Mouse (Mus musculus) heart, embryonic 10.5 days (tissue): ENCODE results near the gene Pin1rt1. TPM values are rescaled to one million over a fixed set of nuclear protein-coding genes. Genes with fewer than 3 reads are reported as not detected.

Source experiments
- DNase-seq: peaks from one replicate; pipeline ENCODE4 v3.0.0-alpha.2; 2017; ENCODE audit warnings: low spot score
- H3K27ac ChIP-seq: fragments of 300-500 bp; sonication (generic); 2 replicates; pipeline ENCODE4 v1.5.1; 2016; ENCODE audit warnings: mild to moderate bottlenecking
- H3K27me3 ChIP-seq: fragments of 300-500 bp; sonication (generic); 2 replicates; pipeline ENCODE4 v1.6.1; 2016; ENCODE audit warnings: mild to moderate bottlenecking; ENCODE audit not compliant: poor library complexity, insufficient read depth, severe bottlenecking
- H3K36me3 ChIP-seq: fragments of 300-500 bp; sonication (generic); 2 replicates; pipeline ENCODE4 v1.6.1; 2016; ENCODE audit warnings: mild to moderate bottlenecking, moderate library complexity
- H3K4me1 ChIP-seq: fragments of 300-500 bp; sonication (generic); 2 replicates; pipeline ENCODE4 v1.6.1; 2016; ENCODE audit warnings: mild to moderate bottlenecking
- H3K4me3 ChIP-seq: fragments of 300-500 bp; sonication (generic); 2 replicates; pipeline ENCODE4 v1.5.1; 2016; ENCODE audit warnings: mild to moderate bottlenecking, moderate library complexity
- H3K9me3 ChIP-seq: fragments of 300-500 bp; sonication (generic); 2 replicates; pipeline ENCODE4 v1.6.1; 2016; ENCODE audit warnings: mild to moderate bottlenecking, moderate library complexity
- WGBS: fragments of 180-500 bp; shearing (Covaris S2); methylation state at CpG from one replicate; pipeline ENCODE4 v1.1.7; 2016; 5-methylcytosine and 5-hydroxymethylcytosine counted together
- polyA plus RNA-seq: library from polyadenylated mRNA; unstranded; fragments of >200 nt; fragmentation: Nextera tagmentation; extraction: Ambion mirVana; gene quantifications from 2 replicates; pipeline ENCODE4 v1.2.1, GENCODE M21; 2016

The Pin1rt1 gene
- polyA plus RNA-seq, 1 experiment from 2014 or later = not detected

DNA sequence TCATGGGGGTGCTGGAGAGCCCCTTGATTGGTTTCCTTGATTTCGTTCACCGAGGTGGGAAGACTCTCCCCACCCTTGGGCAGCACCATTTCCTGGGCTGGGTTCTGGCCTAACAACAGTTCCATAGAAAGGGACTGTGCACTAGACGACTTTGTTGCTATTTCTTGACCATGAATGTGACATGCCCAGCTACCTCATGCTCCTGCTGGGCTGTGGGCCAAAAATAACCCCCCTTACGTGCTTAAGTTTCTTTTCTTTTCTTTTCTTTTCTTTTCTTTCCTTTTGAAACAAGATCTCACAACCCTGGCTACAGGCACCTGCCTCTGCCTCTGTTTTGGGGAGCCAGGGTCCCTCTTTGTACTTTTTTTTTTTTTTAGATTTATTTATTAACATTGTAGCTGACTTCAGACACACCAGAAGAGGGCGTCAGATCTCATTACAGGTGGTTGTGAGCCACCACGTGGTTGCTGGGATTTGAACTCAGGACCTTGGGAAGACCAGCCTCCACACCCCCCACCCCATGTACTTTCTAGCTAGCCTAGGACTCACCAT is 6.3 kb downstream of the Pin1rt1 start:
- DNase-seq = no peak
- no peaks in the 10 kb centered on the region; the same call in 1 of the 2 replicates for H3K36me3 ChIP-seq
- H3K27ac ChIP-seq = no peak overlapping the region
- H3K4me3 ChIP-seq = no peak overlapping the region
- peaks cover 8% of the 10 kb centered on the region for H3K27me3 ChIP-seq
- H3K4me1 ChIP-seq = peaks cover 14% of the 10 kb centered on the region; the same call in 1 of the 2 replicates
- 50% methylated on average over 6 of the region's 6 CpGs for WGBS
- H3K9me3 ChIP-seq = no peaks in the 10 kb centered on the region

DNA sequence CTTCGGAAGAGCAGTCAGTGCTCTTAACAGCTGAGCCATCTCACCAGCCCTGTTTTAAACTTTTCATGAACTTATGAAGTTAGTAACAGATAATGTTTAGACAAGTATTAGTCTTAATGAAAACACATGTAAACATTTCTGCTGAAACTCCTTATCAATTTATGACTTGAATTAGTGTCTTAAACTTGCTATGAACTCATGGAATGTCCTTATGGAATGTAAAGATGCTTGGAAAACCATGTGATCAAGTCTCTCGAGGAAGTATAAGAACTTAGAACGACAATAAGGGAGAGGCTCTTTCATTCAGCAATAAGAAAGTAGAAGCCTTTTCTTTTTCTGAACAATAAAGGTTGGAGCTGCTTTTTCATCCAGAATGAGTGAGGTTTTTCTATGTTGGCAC is 11.8 kb downstream of the Pin1rt1 start:
- Histone ChIP-seq H3K4me3 (no peak overlapping the region), H3K27ac (no peak overlapping the region), H3K36me3 (no peaks in the 10 kb centered on the region; the same call in 1 of the 2 replicates), H3K4me1 (no peaks in the 10 kb centered on the region), H3K27me3 (no peaks in the 10 kb centered on the region), H3K9me3 (no peaks in the 10 kb centered on the region)
- no peak for DNase-seq
- 86% methylated on average over 3 of the region's 3 CpGs for WGBS

DNA sequence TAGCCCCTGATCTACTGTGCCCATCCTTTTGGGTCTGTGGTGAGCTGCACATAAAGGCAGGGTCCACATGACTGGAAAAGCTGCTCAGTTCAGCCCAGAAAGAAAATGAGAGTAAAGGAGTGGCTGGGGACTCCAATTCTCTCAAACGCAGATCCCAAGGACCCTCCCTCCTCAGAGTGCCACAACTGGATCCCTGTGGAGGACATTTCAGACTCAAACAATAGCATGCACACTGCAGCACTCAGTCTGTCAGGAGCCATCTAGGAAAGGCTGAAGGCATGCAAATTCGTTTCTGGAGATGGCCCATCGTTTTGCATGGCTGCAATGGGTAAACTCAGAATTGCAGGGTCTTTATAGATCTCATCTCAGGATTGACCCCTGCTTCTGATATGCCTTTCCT is 13.0 kb downstream of the Pin1rt1 start:
- H3K4me1 ChIP-seq = no peaks in the 10 kb centered on the region
- no peak overlapping the region for H3K4me3 ChIP-seq
- DNase-seq = no peak
- WGBS = 74% methylated on average over 3 of the region's 3 CpGs
- no peak overlapping the region for H3K27ac ChIP-seq
- H3K36me3 ChIP-seq = no peaks in the 10 kb centered on the region; the same call in 1 of the 2 replicates
- no peaks in the 10 kb centered on the region for H3K9me3 ChIP-seq
- H3K27me3 ChIP-seq = no peaks in the 10 kb centered on the region

DNA sequence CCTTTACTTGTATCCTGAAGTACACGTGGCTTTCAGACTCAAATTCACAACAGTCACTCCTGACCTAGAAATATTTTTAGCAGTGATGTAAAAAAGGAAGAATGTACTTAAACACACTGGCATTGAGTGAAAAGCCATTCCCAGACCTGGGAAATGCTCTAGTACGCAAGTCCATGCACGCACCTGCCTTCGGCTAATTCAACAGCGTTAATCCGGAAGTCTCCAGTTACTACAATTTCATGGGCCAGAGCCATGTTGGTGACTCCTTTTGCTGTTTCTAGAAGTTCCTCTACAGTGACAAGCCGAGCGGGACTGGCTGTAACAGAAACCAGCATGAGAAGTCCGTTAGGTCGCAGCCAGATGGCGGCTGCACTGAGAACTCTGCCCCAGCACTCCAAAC is 16.5 kb downstream of the Pin1rt1 start:
- DNase-seq = peak; percentile 38
- WGBS = 82% methylated on average over 11 of the region's 11 CpGs
- H3K4me3 ChIP-seq = no peak overlapping the region

DNA sequence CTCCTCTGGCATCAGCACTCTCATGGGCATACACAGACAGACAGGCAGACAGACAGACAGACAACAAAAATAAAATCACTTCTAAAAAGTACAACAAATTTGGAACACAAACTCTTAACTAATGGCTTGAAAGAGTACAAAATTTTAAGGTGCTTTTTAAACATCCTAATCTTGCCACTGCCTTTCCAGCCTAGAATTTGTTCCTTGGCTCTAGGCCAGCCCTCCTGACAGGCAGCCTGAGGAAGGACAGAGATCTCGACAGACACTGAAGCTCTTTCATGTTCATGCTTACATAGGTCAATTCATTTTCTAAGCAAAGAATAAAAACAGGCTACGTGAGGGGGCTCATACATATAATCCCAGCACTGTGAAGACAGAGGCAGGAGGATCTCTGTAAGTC is 23.6 kb downstream of the Pin1rt1 start:
- Histone ChIP-seq H3K4me1 (peaks cover 7% of the 10 kb centered on the region; the same call in 1 of the 2 replicates), H3K36me3 (0 out of 2 replicates have a peak, but pooled peaks cover 4% of the 10 kb centered on the region), H3K27ac (no peak overlapping the region), H3K4me3 (no peak overlapping the region), H3K27me3 (no peaks in the 10 kb centered on the region), H3K9me3 (no peaks in the 10 kb centered on the region)
- WGBS = 64% methylated on average over 2 of the region's 2 CpGs
- DNase-seq = peak; percentile 24

More for the DNA sequence above, 16.5 kb downstream of the Pin1rt1 start:
- Histone ChIP-seq H3K27me3 (no peaks in the 10 kb centered on the region), H3K4me1 (no peaks in the 10 kb centered on the region), H3K36me3 (0 out of 2 replicates have a peak, but pooled peaks cover 4% of the 10 kb centered on the region), H3K27ac (no peak overlapping the region), H3K9me3 (no peaks in the 10 kb centered on the region)

DNA sequence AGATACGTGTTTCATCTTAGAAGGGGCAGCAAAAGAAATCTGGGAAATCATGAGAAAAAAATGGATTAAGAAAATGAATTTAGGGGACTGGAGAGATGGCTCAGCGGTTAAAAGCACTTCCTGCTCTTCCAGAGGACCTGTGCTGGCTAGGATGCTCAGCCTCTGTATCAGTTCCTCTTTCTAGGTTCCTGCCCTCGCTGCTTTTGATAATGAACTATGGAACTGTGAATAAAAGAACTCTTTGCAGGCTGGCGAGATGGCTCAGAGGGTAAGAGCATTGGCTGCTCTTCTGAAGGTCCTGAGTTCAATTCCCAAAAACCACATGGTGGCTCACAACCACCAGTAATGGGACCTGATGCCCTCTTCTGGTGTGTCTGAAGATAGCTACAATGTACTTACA is 25.5 kb downstream of the Pin1rt1 start:
- peak; percentile 51 for DNase-seq
- no peaks in the 10 kb centered on the region for H3K9me3 ChIP-seq
- H3K4me1 ChIP-seq = peaks cover 8% of the 10 kb centered on the region
- H3K4me3 ChIP-seq = no peak overlapping the region
- WGBS = 73% methylated on average over 4 of the region's 4 CpGs
- H3K27ac ChIP-seq = no peak overlapping the region
- H3K27me3 ChIP-seq = no peaks in the 10 kb centered on the region
- no peaks in the 10 kb centered on the region for H3K36me3 ChIP-seq

DNA sequence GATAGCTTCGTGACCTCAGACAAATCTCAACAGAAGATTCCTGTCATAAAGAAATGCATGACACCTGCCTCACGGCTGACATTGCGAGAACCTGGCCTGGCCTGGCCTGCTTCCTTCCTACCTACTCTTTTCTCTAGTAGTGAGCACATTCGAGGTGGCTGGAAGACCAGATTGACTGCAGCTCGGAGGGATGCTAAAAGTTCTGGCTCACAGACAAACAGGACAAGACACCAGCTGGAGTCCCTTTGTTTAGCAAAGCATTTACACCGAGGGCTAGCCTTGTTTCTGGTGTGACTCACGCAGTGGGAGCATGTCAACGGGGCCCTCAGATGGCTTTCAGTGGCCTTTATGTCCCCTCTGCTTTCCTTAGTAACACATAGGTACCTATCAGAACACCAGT is 27.5 kb downstream of the Pin1rt1 start:
- H3K27ac ChIP-seq = no peak overlapping the region
- H3K4me1 ChIP-seq = peaks cover 10% of the 10 kb centered on the region
- no peaks in the 10 kb centered on the region for H3K9me3 ChIP-seq
- no peak overlapping the region for H3K4me3 ChIP-seq
- H3K27me3 ChIP-seq = no peaks in the 10 kb centered on the region
- DNase-seq = peak; percentile 61
- WGBS = 82% methylated on average over 8 of the region's 8 CpGs
- peaks cover 4% of the 10 kb centered on the region for H3K36me3 ChIP-seq

DNA sequence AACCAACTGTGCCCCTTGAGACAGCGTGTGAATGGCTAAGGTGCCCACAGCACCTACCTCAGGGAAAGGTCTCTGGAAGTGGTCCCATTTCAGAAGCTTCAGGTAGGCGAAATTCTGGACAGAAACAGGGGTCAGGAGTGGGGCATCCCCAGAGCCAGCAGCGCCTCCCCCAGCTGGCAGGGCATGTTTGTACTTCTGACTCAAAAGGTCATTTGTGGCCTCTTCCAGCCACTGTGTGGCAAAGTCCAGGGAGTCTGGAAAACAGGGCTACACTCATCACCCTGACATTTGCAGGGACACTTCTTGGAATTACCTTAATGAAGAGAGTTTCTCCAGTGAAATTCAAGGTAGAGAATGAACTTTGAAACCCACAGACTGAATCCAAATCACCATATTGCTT is 27.9 kb downstream of the Pin1rt1 start:
- DNase-seq = peak; percentile 61
- H3K9me3 ChIP-seq = no peaks in the 10 kb centered on the region
- WGBS = 70% methylated on average over 3 of the region's 3 CpGs
- H3K4me1 ChIP-seq = peaks cover 10% of the 10 kb centered on the region
- no peak overlapping the region for H3K4me3 ChIP-seq
- H3K27me3 ChIP-seq = no peaks in the 10 kb centered on the region
- H3K36me3 ChIP-seq = peaks cover 7% of the 10 kb centered on the region
- no peak overlapping the region for H3K27ac ChIP-seq

DNA sequence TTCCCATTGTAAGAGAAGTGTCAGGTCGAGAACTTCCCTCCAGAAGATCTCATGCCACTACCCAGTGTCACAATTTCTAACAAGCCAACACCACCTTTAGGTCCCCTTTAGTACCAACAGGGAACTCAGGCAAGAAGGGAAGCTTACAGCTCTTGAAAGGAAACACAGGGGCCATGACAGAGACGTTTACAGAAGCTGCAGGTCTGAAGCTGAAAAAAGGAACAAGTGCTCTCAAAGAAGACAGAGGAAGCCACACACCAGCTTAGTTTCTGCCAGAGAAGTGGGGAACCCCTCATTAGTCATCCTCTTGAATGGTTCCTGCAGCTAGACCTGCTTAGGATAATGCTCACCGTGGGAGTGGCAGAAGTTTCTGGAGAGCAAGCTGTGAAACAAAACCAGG is 28.9 kb downstream of the Pin1rt1 start:
- H3K36me3 ChIP-seq = peaks cover 7% of the 10 kb centered on the region
- H3K4me3 ChIP-seq = no peak overlapping the region
- no peaks in the 10 kb centered on the region for H3K9me3 ChIP-seq
- DNase-seq = peak; percentile 65
- no peak overlapping the region for H3K27ac ChIP-seq
- no peaks in the 10 kb centered on the region for H3K27me3 ChIP-seq
- 71% methylated on average over 3 of the region's 3 CpGs for WGBS
- H3K4me1 ChIP-seq = peaks cover 10% of the 10 kb centered on the region

DNA sequence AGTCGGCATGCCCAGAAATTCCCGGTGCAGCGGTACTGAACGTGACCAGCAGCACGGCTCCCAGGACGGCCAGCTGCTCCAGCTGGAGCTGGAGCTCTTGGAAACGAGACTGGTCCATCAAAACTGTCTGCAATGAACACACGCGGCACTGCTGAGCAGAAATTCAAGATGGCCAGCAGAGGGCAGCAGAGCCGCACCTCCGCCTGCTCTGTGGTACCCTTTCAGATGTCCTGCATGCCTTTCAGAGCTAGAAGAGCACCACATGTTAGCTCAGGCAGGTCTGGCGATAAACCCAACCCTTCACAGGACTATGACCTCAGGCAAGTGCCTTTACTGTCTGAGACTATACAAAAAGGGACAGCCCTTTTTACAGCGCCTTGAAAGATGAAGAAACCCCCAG is 30.8 kb downstream of the Pin1rt1 start:
- Histone ChIP-seq H3K27me3 (no peaks in the 10 kb centered on the region), H3K4me1 (peaks cover 3% of the 10 kb centered on the region; the same call in 1 of the 2 replicates), H3K36me3 (peaks cover 12% of the 10 kb centered on the region), H3K4me3 (peak overlapping the region; percentile 29; the same call in 1 of the 2 replicates), H3K27ac (no peak overlapping the region), H3K9me3 (no peaks in the 10 kb centered on the region)
- peak; percentile 91 for DNase-seq
- 8% methylated on average over 13 of the region's 13 CpGs for WGBS

DNA sequence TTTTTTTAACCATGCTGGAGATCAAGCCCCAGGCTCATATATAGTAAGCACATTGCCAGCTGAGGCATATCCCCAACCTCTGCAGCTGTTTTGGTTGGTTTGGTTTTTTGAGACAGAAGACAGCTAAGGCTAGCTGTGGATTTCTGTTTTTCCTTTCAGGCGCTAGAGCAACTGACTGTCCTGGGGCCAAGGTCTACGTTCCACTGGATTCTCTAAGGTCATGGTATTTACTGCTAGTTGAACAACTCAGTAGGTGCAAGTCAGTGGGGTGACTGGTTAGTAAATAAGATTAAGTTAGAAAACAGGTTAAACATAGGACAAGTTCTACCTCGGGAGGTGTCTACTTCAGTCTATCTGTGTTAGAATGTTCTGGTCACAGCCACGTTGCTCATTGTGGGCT is 31.4 kb downstream of the Pin1rt1 start:
- peaks cover 3% of the 10 kb centered on the region; the same call in 1 of the 2 replicates for H3K4me1 ChIP-seq
- WGBS = 82% methylated on average over 4 of the region's 4 CpGs
- no peaks in the 10 kb centered on the region for H3K9me3 ChIP-seq
- no peak overlapping the region for H3K27ac ChIP-seq
- peak; percentile 39 for DNase-seq
- H3K36me3 ChIP-seq = peaks cover 12% of the 10 kb centered on the region
- no peak overlapping the region for H3K4me3 ChIP-seq
- H3K27me3 ChIP-seq = no peaks in the 10 kb centered on the region

DNA sequence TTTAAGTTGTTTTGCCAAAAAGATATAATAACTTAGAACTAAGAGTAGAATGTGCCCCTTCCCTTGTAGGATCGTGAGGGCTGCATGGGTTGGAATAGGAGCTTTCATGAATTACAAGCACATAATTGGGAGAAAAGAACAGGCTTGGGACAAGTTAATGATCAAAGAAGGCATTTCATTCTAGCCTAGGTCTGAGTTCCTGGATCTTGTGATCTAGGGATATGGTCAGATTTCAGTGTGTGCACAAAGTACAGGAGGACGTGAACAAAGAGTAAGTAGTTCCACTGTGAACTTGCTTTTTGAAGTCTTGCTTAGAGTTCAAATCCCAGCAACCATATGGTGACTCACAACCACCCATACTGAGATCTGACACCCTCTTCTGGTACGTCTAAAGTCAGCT is 38.9 kb downstream of the Pin1rt1 start:
- no peak overlapping the region for H3K4me3 ChIP-seq
- DNase-seq = no peak
- H3K36me3 ChIP-seq = peaks cover 7% of the 10 kb centered on the region; the same call in 1 of the 2 replicates
- H3K4me1 ChIP-seq = peaks cover 11% of the 10 kb centered on the region; the same call in 1 of the 2 replicates
- no peak overlapping the region for H3K27ac ChIP-seq
- no peaks in the 10 kb centered on the region for H3K27me3 ChIP-seq
- WGBS = 78% methylated on average over 3 of the region's 3 CpGs
- no peaks in the 10 kb centered on the region for H3K9me3 ChIP-seq

DNA sequence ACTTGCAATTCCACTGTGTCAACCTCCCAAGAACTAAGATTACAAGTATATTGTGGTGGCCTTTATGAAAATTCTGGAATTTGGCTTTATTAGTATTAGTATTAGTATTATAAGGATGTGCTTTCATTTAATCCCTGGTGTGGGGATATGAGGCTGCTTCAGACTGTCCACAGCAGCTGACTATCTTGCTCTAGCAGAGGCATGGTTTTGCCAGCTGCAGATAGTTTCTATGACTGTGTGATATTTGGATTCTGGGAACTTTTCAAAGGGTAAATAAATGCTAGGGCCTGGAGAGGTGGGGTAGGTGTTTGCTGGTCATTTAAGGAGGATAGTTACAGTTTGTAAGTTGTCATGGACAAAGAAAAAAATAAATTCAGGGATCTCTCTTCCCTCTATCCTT is 44.5 kb downstream of the Pin1rt1 start:
- Histone ChIP-seq H3K4me3 (no peak overlapping the region), H3K36me3 (no peaks in the 10 kb centered on the region), H3K4me1 (peaks cover 14% of the 10 kb centered on the region; the same call in 1 of the 2 replicates), H3K27ac (no peak overlapping the region), H3K9me3 (no peaks in the 10 kb centered on the region), H3K27me3 (no peaks in the 10 kb centered on the region)
- DNase-seq = peak; percentile 20
